Mouse (Mus musculus) kidney, embryonic 14.5 days (tissue): ENCODE measurements around the gene Ythdc1. TPM values are rescaled to one million over a fixed set of nuclear protein-coding genes. Genes with fewer than 3 reads are reported as not detected.
"Not testable (repeated sequence)": the region's sequence is repeated elsewhere in the genome, so short reads cannot be mapped to it uniquely, and the experiment has no call there.

ENCODE experiments used
- ATAC-seq: fragments of 200-750 bp; cut with Nextera tagmentation; 2 replicates; pipeline ENCODE4 v1.8.0; 2017; ENCODE audit warnings: moderate number of reproducible peaks, mild to moderate bottlenecking, moderate TSS enrichment, moderate library complexity; ENCODE audit not compliant: low FRiP score, low TSS enrichment
- H3K27ac ChIP-seq: fragments of 300-500 bp; sonication (generic); 2 replicates; pipeline ENCODE4 v1.5.1; 2014; ENCODE audit warnings: low read depth, mild to moderate bottlenecking, low read length, moderate library complexity, mixed read lengths
- H3K27me3 ChIP-seq: fragments of 300-500 bp; sonication (generic); 2 replicates; pipeline ENCODE4 v1.6.1; 2014; ENCODE audit warnings: mild to moderate bottlenecking, low read length; ENCODE audit not compliant: control insufficient read depth, insufficient read depth
- H3K36me3 ChIP-seq: fragments of 300-500 bp; sonication (generic); 2 replicates; pipeline ENCODE4 v1.6.1; 2014; ENCODE audit warnings: low read length, mixed read lengths; ENCODE audit not compliant: control insufficient read depth, insufficient read depth
- H3K4me1 ChIP-seq: fragments of 300-500 bp; sonication (generic); 2 replicates; pipeline ENCODE4 v1.6.1; 2014; ENCODE audit warnings: low read length, mixed read lengths; ENCODE audit not compliant: control insufficient read depth, insufficient read depth
- H3K4me2 ChIP-seq: fragments of 300-500 bp; sonication (generic); replicated peaks from 2 replicates; pipeline ENCODE4 v1.6.1; 2014; ENCODE audit warnings: low read depth, mild to moderate bottlenecking, low read length
- H3K4me3 ChIP-seq: fragments of 300-500 bp; sonication (generic); 2 replicates; pipeline ENCODE4 v1.5.1; 2014; ENCODE audit warnings: mild to moderate bottlenecking, low read length
- H3K9ac ChIP-seq: fragments of 300-500 bp; sonication (generic); 2 replicates; pipeline ENCODE4 v1.6.1; 2014; ENCODE audit warnings: low read depth, mild to moderate bottlenecking, low read length, moderate library complexity
- H3K9me3 ChIP-seq: fragments of 300-500 bp; sonication (generic); 2 replicates; pipeline ENCODE4 v1.6.1; 2016; ENCODE audit warnings: low read length; ENCODE audit not compliant: control insufficient read depth
- WGBS: fragments of 180-500 bp; shearing (Covaris S2); extraction: QIAGEN DNeasy Blood & Tissue Kit; methylation state at CpG from one replicate; pipeline ENCODE4 v1.1.7; 2014; 5-methylcytosine and 5-hydroxymethylcytosine counted together
- polyA plus RNA-seq: library from polyadenylated mRNA; unstranded; fragments of >200 nt; fragmentation: Nextera tagmentation; extraction: Ambion mirVana; gene quantifications from 2 replicates; pipeline ENCODE4 v1.2.1, GENCODE M21; 2014

Gene Ythdc1
- polyA plus RNA-seq, 1 experiment from 2014 or later: 56.6 TPM

GRCm38 (mm10) chr5:86856505-86856904 is 52.5 kb downstream of the Ythdc1 start:
- H3K27me3 ChIP-seq, H3K9me3 ChIP-seq, H3K4me3 ChIP-seq, ATAC-seq, H3K4me1 ChIP-seq, H3K36me3 ChIP-seq, H3K27ac ChIP-seq, H3K9ac ChIP-seq, H3K4me2 ChIP-seq: not testable (repeated sequence)
- 77% methylated on average over 13 of the region's 13 CpGs for WGBS

- no peak overlapping the region for H3K4me3 ChIP-seq
- no peaks in the 10 kb centered on the region for H3K36me3 ChIP-seq
- H3K27ac ChIP-seq: no peak overlapping the region
- H3K9me3 ChIP-seq: no peaks in the 10 kb centered on the region
- 23% methylated on average over 1 of the region's 1 CpGs for whole genome bisulfite sequencing
- H3K4me2 ChIP-seq: no peak overlapping the region
- ATAC-seq: no peak
- no peaks in the 10 kb centered on the region for H3K27me3 ChIP-seq
- H3K4me1 ChIP-seq: no peaks in the 10 kb centered on the region
- H3K9ac ChIP-seq: no peak overlapping the region
These were observed 53.7 kb downstream of the Ythdc1 start for GRCm38 (mm10) chr5:86857682-86858081.

GRCm38 (mm10) chr5:86858336-86858735 is 54.3 kb downstream of the Ythdc1 start:
- Histone ChIP-seq H3K36me3 (no peaks in the 10 kb centered on the region), H3K4me1 (no peaks in the 10 kb centered on the region), H3K27me3 (no peaks in the 10 kb centered on the region), H3K4me3 (no peak overlapping the region), H3K9me3 (no peaks in the 10 kb centered on the region), H3K4me2 (no peak overlapping the region), H3K9ac (no peak overlapping the region), H3K27ac (no peak overlapping the region)
- WGBS: 52% methylated on average over 3 of the region's 3 CpGs
- ATAC-seq: no peak

GRCm38 (mm10) chr5:86871877-86872276 is 67.9 kb downstream of the Ythdc1 start:
- H3K4me1 ChIP-seq: no peaks in the 10 kb centered on the region
- 67% methylated on average over 1 of the region's 1 CpGs for WGBS
- no peak overlapping the region for H3K4me2 ChIP-seq

More at GRCm38 (mm10) chr5:86871877-86872276, 67.9 kb downstream of the Ythdc1 start:
- no peak for ATAC-seq
- H3K9ac ChIP-seq: no peak overlapping the region
- no peak overlapping the region for H3K4me3 ChIP-seq
- H3K27ac ChIP-seq: no peak overlapping the region
- H3K27me3 ChIP-seq: no peaks in the 10 kb centered on the region
- H3K36me3 ChIP-seq: no peaks in the 10 kb centered on the region
- no peaks in the 10 kb centered on the region for H3K9me3 ChIP-seq

Other genes with a start within 250 kb of the Ythdc1 start
- gene Tmprss11f, start 171.8 kb upstream of the Ythdc1 start, polyA plus RNA-seq: not detected in 2 replicates
- not detected in 2 replicates for gene Tmprss11b, start 127.9 kb upstream of the Ythdc1 start, polyA plus RNA-seq
- not detected in 2 replicates for gene Tmprss11e, start 58.4 kb upstream of the Ythdc1 start, polyA plus RNA-seq
- 3.4 and 5.5 TPM in 2 replicates for gene Ugt2b34, start 102.7 kb downstream of the Ythdc1 start, polyA plus RNA-seq
- gene Ugt2b1, start 122.3 kb downstream of the Ythdc1 start, polyA plus RNA-seq: not detected in 2 replicates
- gene Ugt2b35, start 196.6 kb downstream of the Ythdc1 start, polyA plus RNA-seq: not detected in 2 replicates